Mouse (Mus musculus) ovary, postnatal 14 days (tissue): ENCODE data around the gene Sh3rf1.
"Not testable (repeated sequence)": the region's sequence is repeated elsewhere in the genome, so short reads cannot be mapped to it uniquely, and the experiment has no call there.

ENCODE experiments used
- DNase-seq: peaks from one replicate; pipeline ENCODE4 v3.0.0; 2022; ENCODE audit warnings: low spot score

Gene Sh3rf1

GRCm38 (mm10) chr8:61374059-61374755, 150.5 kb downstream of the Sh3rf1 start:
- DNase-seq, result no peak

GRCm38 (mm10) chr8:61375205-61375604, 151.5 kb downstream of the Sh3rf1 start:
- DNase-seq, result no peak

DNA sequence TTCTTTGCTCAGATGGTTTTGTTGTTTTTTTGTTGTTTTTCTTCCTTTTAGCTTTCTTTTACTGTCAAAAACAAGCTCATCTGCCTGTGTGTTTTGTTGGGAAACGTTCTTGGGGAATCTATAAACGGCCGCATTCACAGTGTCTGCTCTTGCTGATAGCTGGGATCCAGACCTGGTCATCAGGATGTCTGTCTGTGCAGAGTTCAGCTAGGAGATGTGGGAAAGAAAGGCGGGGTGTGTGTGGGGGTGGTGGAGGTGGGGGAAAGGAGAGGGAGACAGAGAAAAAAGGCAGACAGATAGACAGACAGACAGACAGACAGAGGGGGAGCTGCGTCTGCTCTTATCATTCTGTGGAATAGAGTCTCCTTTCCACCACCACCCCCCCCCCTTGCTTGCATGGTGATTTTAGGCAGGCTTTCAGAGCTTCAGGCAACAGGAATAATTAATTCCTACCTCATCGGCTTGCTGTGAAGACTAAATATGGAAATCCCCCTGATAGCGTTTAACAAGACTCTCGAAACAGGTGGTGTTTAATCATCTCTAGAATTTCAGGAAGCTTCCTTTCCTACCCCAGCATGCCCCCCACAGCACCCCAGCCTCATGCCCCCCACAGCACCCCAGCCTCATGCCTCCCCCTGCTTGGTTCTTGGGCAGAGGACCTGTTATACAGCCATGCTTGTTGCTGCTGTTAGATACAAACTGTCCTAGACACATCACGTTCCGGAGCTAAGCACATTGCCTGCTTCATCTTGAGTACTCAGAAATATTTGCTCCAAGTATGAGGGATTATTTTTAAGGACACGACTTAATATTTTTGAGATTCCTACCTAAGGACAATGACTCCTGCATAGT, 155.4 kb downstream of the Sh3rf1 start:
- no peak for DNase-seq

DNA sequence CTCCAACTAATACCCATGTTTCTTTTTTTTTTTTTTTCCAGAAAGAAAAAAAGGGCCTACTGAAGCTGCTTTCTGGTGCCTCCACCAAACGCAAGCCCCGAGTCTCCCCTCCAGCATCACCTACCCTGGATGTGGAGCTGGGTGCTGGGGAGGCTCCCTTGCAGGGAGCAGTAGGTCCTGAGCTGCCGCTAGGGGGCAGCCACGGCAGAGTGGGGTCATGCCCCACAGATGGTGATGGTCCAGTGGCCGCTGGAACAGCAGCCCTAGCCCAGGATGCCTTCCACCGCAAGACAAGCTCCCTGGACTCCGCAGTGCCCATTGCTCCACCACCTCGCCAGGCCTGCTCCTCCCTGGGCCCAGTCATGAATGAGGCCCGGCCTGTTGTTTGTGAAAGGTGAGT, 160.9 kb downstream of the Sh3rf1 start:
- no peak for DNase-seq

GRCm38 (mm10) chr8:61385502-61386191, 162.0 kb downstream of the Sh3rf1 start:
- DNase-seq, result no peak

DNA sequence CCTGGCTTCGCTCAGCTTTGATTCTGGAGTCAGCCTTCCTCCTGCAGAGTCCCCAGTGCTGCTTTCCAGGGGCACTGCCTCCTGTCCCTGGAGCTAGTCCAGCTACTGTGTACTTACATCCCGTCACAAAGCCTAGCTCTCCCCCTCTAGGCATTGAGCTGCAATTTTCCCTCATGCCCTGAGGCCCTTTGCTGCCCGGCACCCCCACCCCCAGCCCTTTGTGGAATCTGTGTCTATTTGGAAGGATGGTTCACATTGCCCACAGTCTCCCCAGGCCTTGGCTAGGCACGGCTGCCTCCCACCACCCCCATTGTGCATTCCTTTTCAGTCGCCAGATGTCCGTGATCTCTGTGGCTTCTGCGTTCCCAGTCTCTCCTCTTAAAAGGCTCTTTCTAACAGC, 163.0 kb downstream of the Sh3rf1 start:
- no peak for DNase-seq

- no peak for DNase-seq
Observed at GRCm38 (mm10) chr8:61387501-61387963, 163.9 kb downstream of the Sh3rf1 start.

DNA sequence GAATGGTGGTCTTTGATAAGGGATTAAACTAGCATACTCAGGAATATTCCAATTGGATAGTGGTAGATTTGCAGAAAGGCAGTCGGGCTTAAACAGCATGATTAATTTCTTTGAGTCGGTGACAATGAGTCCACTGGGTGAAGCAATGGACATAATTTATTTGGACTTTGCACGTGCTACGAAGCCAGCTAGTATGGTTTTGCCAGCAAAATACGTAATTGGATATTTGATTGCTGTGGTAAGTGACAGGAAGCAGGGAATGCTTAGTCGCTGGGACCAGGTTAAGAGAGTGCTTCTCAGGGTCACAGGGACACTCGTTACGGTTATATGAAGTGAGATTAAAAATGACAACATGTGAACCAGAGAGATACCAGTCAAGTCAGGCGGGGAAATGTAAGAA, 164.7 kb downstream of the Sh3rf1 start:
- no peak for DNase-seq

- no peak for DNase-seq
Observed at GRCm38 (mm10) chr8:61390307-61391057, 166.8 kb downstream of the Sh3rf1 start.

DNA sequence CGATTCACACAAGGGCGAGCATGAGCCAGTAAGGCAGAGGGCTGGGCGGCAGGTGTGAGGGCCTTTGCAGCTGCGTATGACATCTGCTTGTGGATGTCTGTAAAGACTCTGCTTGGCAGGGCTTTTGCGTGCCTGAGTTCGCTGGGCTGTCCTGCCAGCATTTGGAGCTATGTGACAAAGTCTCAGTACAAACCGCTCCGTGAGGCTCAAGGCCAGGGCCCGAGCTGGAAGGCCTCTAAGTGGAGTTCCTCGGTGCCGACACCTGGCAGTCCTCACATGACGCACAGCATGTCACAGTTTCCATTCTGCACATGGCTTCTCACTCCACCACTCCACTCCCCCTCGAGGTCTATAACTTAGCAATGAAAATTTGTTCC, 167.4 kb downstream of the Sh3rf1 start:
- DNase-seq, result no peak

GRCm38 (mm10) chr8:61397139-61397538, 173.5 kb downstream of the Sh3rf1 start:
- DNase-seq, result no peak

DNA sequence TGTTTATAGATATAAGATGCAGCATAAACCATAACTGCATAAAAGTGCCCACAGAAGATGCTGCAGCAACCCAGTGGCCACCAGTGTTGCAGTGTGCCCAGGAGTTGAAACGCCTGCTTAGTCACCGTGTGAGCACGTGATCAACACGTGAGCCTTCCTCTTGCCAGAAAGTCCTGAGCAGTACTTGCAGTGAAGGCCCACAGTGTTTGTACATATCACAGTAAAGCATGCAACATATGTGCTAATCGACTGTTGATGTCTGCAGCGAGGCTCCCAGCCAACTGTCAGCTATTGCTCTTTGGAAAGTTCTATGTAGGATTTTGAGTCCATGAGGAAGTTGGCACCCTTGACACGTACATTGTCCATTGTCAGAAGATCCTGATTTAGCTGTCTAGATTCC, 174.1 kb downstream of the Sh3rf1 start:
- no peak for DNase-seq

DNA sequence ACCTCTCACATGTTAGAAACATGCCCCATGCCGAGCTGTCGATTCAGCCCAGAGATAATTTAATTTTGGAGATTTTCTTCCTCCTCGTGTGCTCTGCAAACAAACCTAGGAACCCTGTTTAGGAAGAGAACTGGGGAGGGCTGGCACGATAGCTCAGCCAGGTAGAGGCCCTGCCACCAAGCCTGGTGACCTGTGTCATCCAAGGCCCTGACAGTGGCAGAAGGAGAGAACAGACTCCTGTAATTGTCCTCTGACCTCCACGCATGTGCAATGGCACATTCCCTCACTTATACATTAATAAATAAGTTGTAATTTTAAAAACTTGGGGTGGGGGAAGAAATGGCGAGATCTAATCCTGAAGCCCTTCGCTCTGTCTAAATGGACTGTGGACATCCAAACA, 179.2 kb downstream of the Sh3rf1 start:
- DNase-seq, result no peak

GRCm38 (mm10) chr8:61403266-61404177, 179.8 kb downstream of the Sh3rf1 start:
- DNase-seq, result no peak

DNA sequence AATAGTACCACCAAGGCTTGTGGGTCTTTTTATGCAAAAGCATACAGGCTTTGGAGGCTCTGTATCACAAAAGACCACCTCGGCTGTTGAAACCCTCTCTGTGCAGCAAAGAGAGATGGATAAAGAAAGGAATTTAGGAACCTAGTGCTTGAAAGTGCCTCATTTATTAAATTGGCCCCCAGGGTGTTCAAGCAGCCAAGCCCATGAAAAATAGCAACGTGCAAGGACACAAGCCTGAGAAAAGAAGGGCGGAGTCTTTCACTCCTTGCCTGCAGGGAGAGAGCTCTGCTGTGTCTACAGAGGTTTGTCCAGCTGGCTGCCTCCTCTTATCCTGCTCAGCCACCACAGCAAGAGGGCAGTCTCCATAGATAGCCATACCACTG, 180.5 kb downstream of the Sh3rf1 start:
- DNase-seq, result no peak

DNA sequence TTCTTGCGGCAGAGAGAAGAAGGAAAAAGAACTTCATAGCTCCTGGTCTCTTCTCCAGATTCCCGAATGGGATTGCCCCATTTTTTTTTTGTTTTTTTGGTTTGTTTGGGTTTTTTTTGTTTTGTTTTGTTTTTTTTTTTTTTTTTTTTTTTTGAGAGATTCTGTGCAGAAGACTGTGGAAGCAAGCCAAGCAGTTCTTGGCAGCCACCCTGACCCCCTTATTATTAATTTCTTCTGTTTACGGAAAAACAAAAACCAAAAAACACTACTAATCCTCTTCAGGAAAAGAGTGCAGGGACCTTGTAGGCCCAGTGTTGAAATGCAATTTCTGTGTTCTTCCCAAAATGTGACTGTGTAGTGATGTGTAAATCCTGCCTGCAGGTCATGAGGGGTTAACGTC, 185.4 kb downstream of the Sh3rf1 start:
- no peak for DNase-seq

- DNase-seq, result not testable (repeated sequence)
Observed at GRCm38 (mm10) chr8:61409712-61410111, 186.0 kb downstream of the Sh3rf1 start.

DNA sequence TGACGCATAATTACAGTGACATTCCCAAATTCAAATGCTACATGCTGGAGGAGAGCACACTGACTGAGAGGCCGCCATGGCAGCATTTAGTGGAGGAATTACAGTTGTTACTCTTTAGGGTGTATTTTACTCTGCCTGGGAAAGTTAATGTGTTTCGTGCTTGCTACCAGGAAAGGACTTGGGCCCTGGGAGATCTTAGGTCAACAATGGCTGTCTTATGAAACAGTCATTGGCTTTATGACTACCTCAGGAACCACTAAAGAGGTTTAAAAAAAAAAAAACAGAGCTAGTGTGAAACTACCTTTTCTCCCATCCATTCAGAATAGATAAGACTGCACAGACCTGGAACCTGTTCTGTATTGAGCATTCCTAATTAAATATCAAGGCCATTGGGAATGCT, 195.8 kb downstream of the Sh3rf1 start:
- no peak for DNase-seq

DNA sequence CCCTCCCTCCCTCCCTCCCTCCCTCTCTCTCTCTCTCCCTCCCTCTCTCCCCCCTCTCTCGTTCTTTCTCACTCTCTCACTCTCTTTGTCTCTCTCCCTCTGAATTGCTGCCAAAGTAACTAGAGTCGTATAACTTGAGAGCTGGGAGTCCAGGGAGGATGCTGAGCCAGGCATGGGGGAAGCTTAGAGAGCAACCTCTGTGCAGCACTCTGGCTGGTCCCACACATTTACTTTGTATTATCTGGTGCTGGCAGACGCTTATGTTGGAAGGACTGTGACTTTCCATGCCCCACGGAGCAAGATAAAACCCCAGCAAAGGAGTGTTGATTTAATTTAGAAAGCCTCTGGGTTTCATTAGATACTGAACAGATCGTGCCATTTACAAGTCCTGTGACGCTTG, 196.5 kb downstream of the Sh3rf1 start:
- DNase-seq, result no peak

- no peak for DNase-seq
Observed at GRCm38 (mm10) chr8:61421606-61422005, 197.9 kb downstream of the Sh3rf1 start.

- DNase-seq, result no peak
Observed at GRCm38 (mm10) chr8:61425125-61425524, 201.5 kb downstream of the Sh3rf1 start.
